Mouse (Mus musculus): ENCODE data around the gene Lrrc31.
A peak's percentile ranks its signal among the peaks of the same experiment; 100 is the strongest.
"Not testable (repeated sequence)": the region's sequence is repeated elsewhere in the genome, so short reads cannot be mapped to it uniquely, and the experiment has no call there.

Lrrc31 gene

GRCm38 (mm10) chr3:30699711-30700505 lies at the start of gene Lrrc31:
TSS of gene Lrrc31 (minus strand) at chr3:30699843.
- DNase-seq (ENCODE audit: low spot score), result not testable (repeated sequence)

DNA sequence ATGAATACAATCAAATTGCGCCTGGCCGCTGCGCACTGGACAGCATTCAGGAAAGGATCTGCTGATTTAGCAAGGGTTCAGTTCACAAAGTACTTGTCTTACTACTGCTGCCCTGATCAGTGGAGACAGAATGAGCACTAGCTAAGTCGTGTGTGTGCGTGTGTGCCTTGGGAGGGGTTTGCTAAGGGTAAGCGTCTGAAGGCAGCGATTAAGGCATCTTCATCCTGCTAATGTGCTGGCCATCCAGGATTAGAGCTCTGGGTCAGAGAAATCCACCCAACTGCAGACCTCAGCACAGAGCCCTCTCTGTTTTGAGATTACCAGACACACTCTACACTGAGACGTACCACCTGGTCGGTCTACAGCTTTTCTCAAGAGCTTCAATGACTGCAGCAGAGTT lies 48.7 kb upstream of the Lrrc31 start:
- no peak for DNase-seq (ENCODE audit: low spot score)

DNA sequence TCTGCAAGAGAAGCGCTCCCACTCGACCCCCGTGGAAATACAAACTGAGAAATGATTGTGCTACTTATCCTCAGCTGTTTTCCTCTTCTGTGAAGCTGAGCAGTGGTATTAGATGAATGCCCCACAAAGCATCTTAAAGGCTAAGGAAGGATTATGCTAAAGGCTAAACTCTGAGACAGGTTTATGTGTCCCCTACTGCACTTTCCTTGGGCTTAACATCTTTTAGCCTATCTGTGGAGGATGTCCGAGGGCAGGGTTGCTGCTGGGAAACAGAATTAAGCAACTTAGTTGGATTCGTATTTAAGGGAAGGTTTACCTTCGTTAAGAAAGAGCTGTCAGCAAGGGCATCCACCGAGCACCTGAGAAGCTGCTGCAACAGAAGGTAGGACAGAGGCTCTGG lies 46.4 kb upstream of the Lrrc31 start, which contains the start of gene Samd7:
Gene Samd7, plus strand, starts transcription at position 288 of the 400 bp plus-strand sequence.
- DNase-seq (ENCODE audit: low spot score), result no peak

DNA sequence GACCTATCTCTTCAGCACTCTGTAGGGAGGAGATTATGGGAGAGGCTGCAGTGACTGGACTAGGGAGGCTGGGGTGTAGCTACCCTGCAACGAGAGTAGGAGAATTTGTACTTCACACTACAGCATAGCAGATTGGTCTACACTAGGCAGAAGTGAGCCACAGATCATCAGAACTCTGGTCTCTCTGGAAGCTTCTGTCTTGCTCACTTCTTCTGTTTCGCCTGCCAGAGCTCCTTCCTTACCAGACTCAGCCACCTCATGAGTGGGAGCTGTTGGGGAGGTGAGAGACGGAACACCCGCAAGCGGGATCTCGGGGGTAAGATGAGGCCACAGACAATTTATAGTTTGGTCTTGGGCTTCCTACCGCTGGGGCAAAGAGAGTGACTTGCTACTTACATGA lies 43.2 kb upstream of the Lrrc31 start:
- no peak for DNase-seq (ENCODE audit: low spot score)

- peak; percentile 13 for DNase-seq (ENCODE audit: low spot score)
Observed at GRCm38 (mm10) chr3:30741306-30741705, 41.7 kb upstream of the Lrrc31 start.

GRCm38 (mm10) chr3:30736809-30737208 lies 37.2 kb upstream of the Lrrc31 start:
- no peak for DNase-seq (ENCODE audit: low spot score)

- no peak for DNase-seq (ENCODE audit: low spot score)
Observed at GRCm38 (mm10) chr3:30729046-30729445, 29.4 kb upstream of the Lrrc31 start.

DNA sequence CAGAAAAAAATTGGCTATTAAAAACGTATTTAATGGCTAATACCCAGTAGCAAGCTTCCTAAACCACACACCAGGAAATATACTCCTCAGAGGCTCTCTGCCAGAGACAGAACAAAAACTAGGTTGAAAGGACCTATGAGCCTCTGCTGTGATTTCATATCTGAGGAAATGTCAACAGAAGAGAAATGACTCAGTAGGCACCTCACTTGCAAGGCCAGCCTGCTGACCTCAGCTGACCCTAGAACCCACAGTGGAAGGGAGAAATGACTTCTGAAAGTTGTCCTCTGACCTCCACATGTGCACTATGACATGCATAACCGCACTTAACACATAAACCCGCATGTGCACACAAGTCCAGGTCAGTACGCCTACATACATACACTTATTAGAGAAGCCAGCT lies 27.6 kb upstream of the Lrrc31 start:
- DNase-seq (ENCODE audit: low spot score), result no peak

- no peak for DNase-seq (ENCODE audit: low spot score)
Observed at GRCm38 (mm10) chr3:30725514-30725913, 25.9 kb upstream of the Lrrc31 start.

DNA sequence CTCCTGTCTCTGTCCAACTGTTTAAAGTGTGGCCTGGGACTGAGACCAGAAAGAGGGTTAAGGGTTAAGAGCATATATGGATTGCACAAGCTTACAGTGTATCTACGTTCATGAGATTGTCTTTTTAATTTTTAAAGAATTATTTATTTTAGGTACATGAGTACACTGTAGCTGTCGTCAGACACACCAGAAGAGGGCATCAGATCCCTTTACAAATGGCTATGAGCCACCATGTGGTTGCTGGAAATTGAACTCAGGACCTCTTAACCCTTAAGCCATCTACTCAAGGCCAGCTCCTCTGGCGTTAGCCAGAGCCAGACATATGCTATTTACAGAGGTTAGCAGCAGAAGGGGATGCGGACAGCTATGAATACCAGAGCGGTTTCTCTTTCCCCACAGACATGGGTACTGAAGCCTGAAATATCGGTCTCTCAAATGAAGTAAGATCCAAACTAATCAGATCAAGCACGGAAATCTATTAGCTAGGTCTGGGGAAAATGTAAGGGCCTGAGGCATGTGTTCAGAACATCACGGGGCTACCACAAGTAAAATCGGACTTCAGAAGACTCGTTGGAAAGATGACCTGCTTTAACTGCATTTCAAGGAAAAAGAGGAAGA lies 25.3 kb upstream of the Lrrc31 start:
- DNase-seq (ENCODE audit: low spot score), result no peak

DNA sequence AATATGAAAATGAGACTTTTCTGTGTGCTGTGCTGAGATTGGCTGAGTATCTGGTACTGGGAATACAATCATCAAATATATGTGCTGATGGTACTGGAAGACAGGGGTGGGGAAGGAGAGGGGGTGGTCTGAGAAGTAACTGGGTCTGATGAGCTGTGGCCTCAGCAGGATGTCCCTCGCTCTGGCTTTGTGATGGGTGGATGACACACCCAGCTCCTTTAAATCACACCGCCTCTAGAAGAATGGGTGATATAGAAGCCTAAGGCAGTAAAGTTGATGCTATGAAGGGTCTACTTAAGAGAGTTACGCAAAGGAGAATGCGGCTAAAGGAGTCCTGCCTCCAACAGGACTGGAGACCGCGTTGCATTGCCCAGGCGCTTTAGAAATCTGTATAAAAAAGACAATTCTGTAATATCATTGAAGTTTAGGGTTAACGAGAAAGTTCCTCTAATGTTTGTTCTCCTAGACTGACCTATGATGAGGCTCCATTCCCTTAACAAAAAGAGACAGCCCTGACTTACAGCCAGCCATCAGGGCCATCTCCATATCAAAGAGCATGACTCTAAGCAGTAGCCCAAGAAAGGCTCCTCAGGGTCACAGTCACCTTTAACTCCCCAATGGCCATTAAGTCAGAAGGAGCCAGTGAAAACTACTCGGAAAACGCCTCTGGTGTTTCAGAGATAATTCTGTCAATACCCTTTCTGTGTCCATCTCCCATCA lies 24.6 kb upstream of the Lrrc31 start:
- no peak for DNase-seq (ENCODE audit: low spot score)

- no peak for DNase-seq (ENCODE audit: low spot score)
Observed at GRCm38 (mm10) chr3:30723179-30723578, 23.5 kb upstream of the Lrrc31 start.

- DNase-seq (ENCODE audit: low spot score), result no peak
Observed at GRCm38 (mm10) chr3:30722461-30722860, 22.8 kb upstream of the Lrrc31 start.

GRCm38 (mm10) chr3:30722036-30722435 lies 22.4 kb upstream of the Lrrc31 start:
- DNase-seq (ENCODE audit: low spot score), result no peak

DNA sequence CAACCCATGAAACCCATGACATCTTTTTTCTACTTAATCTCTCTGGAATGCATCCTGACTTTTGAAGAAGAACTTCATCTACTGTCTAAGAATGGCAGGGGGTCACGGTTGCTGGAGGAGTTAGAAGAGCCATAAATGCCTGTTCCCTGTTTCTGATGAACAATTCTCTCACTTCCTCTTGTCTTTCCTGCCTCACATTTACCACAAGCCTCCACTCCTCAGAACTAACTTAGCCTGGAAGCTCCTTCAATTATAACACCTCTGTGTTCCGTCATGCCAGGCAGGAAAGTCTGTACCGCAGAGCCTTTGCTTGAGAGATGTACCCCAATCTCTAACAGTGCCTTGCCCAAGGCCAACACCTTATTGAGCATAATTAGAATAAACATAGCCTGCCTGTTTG lies 19.0 kb upstream of the Lrrc31 start:
- DNase-seq (ENCODE audit: low spot score), result no peak

GRCm38 (mm10) chr3:30713334-30713733 lies 13.7 kb upstream of the Lrrc31 start:
- no peak for DNase-seq (ENCODE audit: low spot score)

DNA sequence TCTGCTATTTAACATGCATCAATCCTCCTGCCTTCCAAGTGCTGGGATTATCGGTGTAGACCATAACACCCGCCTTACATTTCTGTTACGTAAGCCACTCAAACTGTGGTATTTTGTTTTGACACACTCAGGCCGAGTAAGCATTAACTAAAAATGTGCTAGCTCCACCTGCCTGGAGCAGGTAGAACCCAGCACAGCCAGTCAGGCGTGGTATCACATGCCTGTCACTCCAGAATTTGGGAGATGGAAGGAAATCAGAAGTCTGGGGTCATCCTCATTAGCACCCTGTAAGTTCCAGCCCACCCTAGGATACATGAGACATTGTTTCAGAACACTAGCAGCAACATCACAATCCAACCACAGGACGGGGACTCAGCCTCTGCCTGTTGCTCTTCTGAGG lies 10.5 kb upstream of the Lrrc31 start:
- DNase-seq (ENCODE audit: low spot score), result no peak

DNA sequence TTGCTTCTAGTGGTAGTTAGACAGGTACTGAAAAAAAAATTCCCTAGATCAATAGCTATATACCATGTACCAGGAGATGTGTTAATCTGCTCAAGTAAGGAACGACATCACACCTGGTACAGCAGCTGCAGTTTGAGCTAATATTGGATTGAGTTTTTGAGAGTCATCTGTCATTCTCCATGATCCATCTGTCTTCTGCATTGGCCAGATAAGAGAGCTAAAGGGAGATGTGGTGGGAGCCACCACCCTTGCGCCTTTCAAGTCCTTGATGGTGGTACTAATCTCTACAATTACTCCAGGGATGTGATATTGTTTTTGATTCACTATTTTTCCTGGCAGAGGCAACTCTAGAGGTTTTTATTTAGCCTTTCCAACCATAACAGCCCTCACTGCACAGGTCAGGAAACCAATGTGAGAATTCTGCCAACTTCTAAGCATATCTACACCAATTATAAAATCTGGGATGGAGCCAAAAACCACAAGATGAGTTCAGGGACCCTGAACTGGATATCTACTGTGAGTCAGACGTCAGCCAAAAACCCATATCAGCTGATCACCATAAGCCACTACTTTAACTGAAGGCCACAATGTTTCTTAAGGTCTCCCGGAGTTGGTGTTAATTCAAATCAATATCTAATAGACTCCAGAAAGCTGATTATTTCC lies 7.1 kb upstream of the Lrrc31 start:
- no peak for DNase-seq (ENCODE audit: low spot score)

GRCm38 (mm10) chr3:30705977-30706376 lies 6.3 kb upstream of the Lrrc31 start:
- no peak for DNase-seq (ENCODE audit: low spot score)

GRCm38 (mm10) chr3:30697891-30698290 lies 1.8 kb downstream of the Lrrc31 start:
- no peak for DNase-seq (ENCODE audit: low spot score)

- no peak for DNase-seq (ENCODE audit: low spot score)
Observed at GRCm38 (mm10) chr3:30696346-30696745, 3.3 kb downstream of the Lrrc31 start.

GRCm38 (mm10) chr3:30695661-30696060 lies 4.0 kb downstream of the Lrrc31 start:
- no peak for DNase-seq (ENCODE audit: low spot score)
